Mouse (Mus musculus): ENCODE measurements around the gene Brca1.
"Not testable (repeated sequence)": the region's sequence is repeated elsewhere in the genome, so short reads cannot be mapped to it uniquely, and the experiment has no call there.

The Brca1 gene

DNA sequence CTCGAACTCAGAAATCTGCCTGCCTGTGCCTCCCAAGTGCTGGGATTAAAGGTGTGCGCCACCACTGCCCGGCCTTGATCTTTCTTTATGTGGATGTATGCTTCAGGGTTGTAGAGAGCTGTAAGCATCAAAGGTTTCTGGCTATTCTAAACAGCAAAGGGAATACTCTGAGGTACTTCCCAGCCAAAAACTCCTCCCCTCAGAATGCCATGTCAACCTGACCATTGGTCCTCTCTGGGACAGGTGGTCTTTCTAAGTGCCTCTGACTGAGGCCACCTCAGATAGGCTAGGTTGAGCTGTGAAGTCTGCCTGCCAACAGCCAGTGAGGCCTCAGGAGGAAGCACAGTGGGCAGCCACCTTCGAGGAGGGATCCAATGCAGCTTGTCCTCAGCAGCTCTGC, 102.9 kb downstream of the Brca1 start:
- DNase-seq (ENCODE audit: low spot score in 2 of 2) = no peak

GRCm38 (mm10) chr11:101448274-101448746, 103.4 kb downstream of the Brca1 start, which contains the start of gene Ifi35:
Gene Ifi35, plus strand, starts transcription at chr11:101448407.
- DNase-seq (ENCODE audit: low spot score in 2 of 2) = no peak

- DNase-seq (ENCODE audit: low spot score in 2 of 2) = no peak
Measured at GRCm38 (mm10) chr11:101447786-101448185, 104.0 kb downstream of the Brca1 start.

DNA sequence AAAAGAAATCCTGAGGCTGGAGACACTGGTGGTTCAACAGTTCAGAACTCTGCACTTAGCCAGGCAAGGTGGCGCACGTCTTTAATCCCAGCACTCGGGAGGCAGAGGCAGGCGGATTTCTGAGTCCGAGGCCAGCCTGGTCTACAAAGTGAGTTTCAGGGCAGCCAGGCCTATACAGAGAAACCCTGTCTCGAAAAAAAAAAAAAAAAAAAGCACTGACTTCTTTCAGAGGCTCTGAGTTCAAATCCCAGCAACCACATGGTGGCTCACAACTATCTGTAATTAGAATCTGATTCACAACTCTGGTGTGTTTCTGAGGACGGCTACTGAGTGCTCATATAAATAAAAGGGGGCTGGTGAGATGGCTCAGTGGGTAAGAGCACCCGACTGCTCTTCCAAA, 104.9 kb downstream of the Brca1 start:
- not testable (repeated sequence) for DNase-seq (ENCODE audit: low spot score in 2 of 2)

DNA sequence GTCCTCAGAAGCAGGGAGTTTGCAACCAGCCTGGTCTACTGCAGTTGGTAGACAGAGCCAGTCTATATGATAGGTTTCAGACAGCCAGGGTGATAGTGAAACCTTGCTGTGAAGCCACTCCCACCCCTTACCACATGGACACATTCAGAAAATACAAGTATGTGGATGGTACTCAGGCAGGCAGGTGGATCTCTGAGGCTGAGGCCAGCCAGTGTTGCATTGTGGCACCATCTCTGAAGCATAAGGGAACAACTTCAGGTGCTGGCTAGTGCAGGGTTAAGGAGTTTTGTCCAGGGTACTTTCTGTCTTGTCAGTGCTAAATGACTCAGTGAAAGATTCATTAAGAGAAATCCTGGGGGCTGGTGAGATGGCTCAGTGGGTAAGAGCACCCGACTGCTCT, 105.4 kb downstream of the Brca1 start:
- no peak for DNase-seq (ENCODE audit: low spot score in 2 of 2)

DNA sequence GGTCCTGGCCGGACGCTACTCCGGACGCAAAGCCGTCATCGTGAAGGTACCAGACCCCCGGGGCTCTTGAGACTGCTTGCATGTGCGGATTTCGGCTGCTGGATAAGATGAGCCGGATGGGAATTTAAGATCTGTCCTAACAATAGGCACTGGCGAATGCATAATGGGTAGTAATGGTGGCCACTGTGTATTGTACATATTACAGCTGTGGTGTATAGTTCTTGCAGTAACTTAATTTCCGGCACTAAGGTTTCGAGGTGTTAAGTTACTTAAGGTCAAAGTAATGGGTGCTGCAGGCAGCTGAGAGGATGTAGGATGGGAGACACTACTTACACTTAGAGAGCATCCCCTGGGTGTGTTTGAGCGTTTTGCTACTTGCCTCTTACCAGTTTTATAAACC, 109.0 kb downstream of the Brca1 start:
- DNase-seq (ENCODE audit: low spot score in 2 of 2) = no peak

DNA sequence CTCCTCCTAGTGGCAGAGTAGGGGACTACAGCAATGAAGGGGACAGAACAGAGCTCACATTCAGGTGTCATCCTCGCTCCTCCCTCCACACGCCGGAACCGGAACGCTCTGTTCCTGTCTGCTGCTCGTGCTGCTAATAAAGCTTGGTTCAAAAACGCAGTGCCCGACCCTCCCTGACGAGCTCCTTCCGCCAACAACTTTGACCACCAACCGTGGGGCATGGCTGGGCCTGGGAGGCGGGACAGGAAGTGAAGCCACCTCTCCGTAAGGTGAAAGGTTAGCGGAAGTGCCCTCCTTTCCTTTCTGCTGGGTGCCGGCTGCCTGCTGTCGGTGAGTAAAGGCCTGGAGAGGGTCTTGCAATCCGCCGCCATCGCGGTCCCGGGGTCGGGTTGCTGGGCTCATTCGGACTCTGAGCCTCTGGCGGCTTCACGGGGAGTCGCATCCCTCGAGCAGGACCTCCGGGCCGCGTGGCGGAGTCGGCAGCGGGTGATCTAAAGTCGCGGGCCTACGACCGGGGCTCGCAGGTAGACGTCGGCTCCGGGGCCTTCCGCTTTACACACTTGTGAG, 109.5 kb downstream of the Brca1 start, which contains the start of gene Rpl27:
Rpl27 (plus strand) TSS at position 172 of the 567 bp plus-strand sequence.
- peak; percentile 94 to 98 for DNase-seq (ENCODE audit: low spot score in 2 of 2)

GRCm38 (mm10) chr11:101441450-101442126, 110.2 kb downstream of the Brca1 start:
- DNase-seq (ENCODE audit: low spot score in 2 of 2) = not testable (repeated sequence)
